Mouse (Mus musculus): ENCODE measurements at regions not wholly inside any gene's neighbourhood (a gene's known extent, or its start where the extent isn't known, plus 50 kb on each side); places are given as distances from the start of the nearest gene placed in this dataset.

GRCm38 (mm10) chr6:31109604-31110003, 150.7 kb upstream of the Klf14 start:
- TF ChIP-seq POLR2A (IDR thresholded peaks at IDR 0.05; ENCODE audit: control insufficient read depth, extremely low read depth, insufficient read depth, low read length, poor library complexity) (no peak), CTCF (IDR thresholded peaks at IDR 0.05; ENCODE audit: borderline replicate concordance, control insufficient read depth, extremely low read depth, insufficient read depth, low read length, poor library complexity) (no peak)

Data from thymus, adult 2 months (tissue).